Mouse (Mus musculus) hindbrain, postnatal 0 days (tissue): Measurements from ENCODE around the gene Maats1. TPM values are rescaled to one million over a fixed set of nuclear protein-coding genes. Genes with fewer than 3 reads are reported as not detected.

Experiments
- ATAC-seq: fragments of 200-750 bp; cut with Nextera tagmentation; 2 replicates; pipeline ENCODE4 v1.8.0; 2017; ENCODE audit warnings: mild to moderate bottlenecking, moderate TSS enrichment, moderate library complexity
- DNase-seq: peaks from one replicate; pipeline ENCODE4 v3.0.0-alpha.2; 2015; ENCODE audit warnings: low spot score
- H3K27ac ChIP-seq: fragments of 300-500 bp; sonication (generic); 2 replicates; pipeline ENCODE4 v1.5.1; 2014; ENCODE audit warnings: mild to moderate bottlenecking
- H3K27me3 ChIP-seq: fragments of 300-500 bp; sonication (generic); 2 replicates; pipeline ENCODE4 v1.6.1; 2014; ENCODE audit warnings: low read length, mixed read lengths; ENCODE audit not compliant: insufficient read depth
- H3K36me3 ChIP-seq: fragments of 300-500 bp; sonication (generic); 2 replicates; pipeline ENCODE4 v1.6.1; 2014; ENCODE audit warnings: low read length, mixed read lengths; ENCODE audit not compliant: insufficient read depth
- H3K4me1 ChIP-seq: fragments of 300-500 bp; sonication (generic); 2 replicates; pipeline ENCODE4 v1.6.1; 2014; ENCODE audit warnings: antibody characterized with exemption, low read length, mixed read lengths; ENCODE audit not compliant: insufficient read depth
- H3K4me2 ChIP-seq: fragments of 300-500 bp; sonication (generic); 2 replicates; pipeline ENCODE4 v1.6.1; 2014; ENCODE audit warnings: low read depth, mild to moderate bottlenecking, low read length, moderate library complexity, mixed read lengths
- H3K4me3 ChIP-seq: fragments of 300-500 bp; sonication (generic); 2 replicates; pipeline ENCODE4 v1.5.1; 2014; ENCODE audit warnings: low read length
- H3K9ac ChIP-seq: fragments of 300-500 bp; sonication (generic); replicated peaks from 2 replicates; pipeline ENCODE4 v1.6.1; 2014; ENCODE audit warnings: mild to moderate bottlenecking, low read length, moderate library complexity, mixed read lengths
- H3K9me3 ChIP-seq: fragments of 300-500 bp; sonication (generic); 2 replicates; pipeline ENCODE4 v1.6.1; 2016; ENCODE audit warnings: low read length, mixed read lengths
- CTCF ChIP-seq: IDR thresholded peaks from 2 replicates; pipeline ENCODE4 v1.5.1; 2016; ENCODE audit warnings: antibody characterized with exemption, control low read depth, low read depth
- WGBS: fragments of 180-500 bp; shearing (Covaris S2); extraction: QIAGEN DNeasy Blood & Tissue Kit; methylation state at CpG from one replicate; pipeline ENCODE4 v1.1.7; 2014; 5-methylcytosine and 5-hydroxymethylcytosine counted together
- polyA plus RNA-seq: library from polyadenylated mRNA; unstranded; fragments of >200 nt; fragmentation: Nextera tagmentation; extraction: Ambion mirVana; gene quantifications from 2 replicates; pipeline ENCODE4 v1.2.1, GENCODE M21; 2015
- total RNA-seq: library from RNA; depleted of rRNA; stranded (reverse); fragments of >200 nt; gene quantifications from 2 replicates; pipeline ENCODE4 v1.2.3, GENCODE M21; 2014

Maats1 gene
- total and polyA plus RNA-seq, 2 experiments from 2014 or later: 0.86 to 1.4 TPM

- DNase-seq: no peak
- TF ChIP-seq CTCF: no peak
- Histone ChIP-seq H3K4me3 (no peak overlapping the region), H3K4me2 (no peak overlapping the region), H3K4me1 (no peaks in the 10 kb centered on the region; the same call in 1 of the 2 replicates), H3K9me3 (no peaks in the 10 kb centered on the region), H3K27ac (no peak overlapping the region), H3K9ac (no peak overlapping the region), H3K27me3 (no peaks in the 10 kb centered on the region), H3K36me3 (no peaks in the 10 kb centered on the region)
- WGBS: 94% methylated on average over 2 of the region's 2 CpGs
- ATAC-seq: no peak
Measured at GRCm38 (mm10) chr16:38359241-38359640, 17.3 kb upstream of the Maats1 start.

DNA sequence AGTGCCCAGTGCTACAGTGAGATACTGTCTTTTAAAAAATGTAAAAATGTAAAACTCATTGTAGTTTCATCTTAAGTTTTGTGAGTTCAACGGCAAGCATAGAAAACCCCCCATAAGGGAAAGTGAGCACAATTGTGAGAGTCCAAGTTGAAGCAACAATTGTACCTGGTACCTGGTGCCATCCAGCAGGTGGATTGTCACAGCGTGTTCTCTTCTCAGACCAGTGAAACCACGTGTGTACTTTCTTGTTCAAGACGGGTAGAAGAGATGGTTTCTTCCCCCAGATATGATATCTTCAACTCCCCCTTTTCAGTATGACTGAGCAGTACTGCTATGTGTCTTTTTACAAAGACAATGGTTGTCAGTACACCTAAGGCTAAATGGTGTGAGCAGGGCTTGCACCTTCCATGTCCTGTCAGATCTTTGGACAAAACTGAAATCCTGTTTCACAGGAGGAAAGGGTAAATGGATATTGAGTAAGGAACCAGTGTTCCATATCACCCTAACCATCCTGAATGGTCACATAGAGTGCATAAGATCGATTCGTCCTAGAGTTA is 16.4 kb upstream of the Maats1 start:
- Histone ChIP-seq H3K27me3 (no peaks in the 10 kb centered on the region), H3K4me2 (no peak overlapping the region), H3K9me3 (no peaks in the 10 kb centered on the region), H3K4me3 (no peak overlapping the region), H3K4me1 (no peaks in the 10 kb centered on the region; the same call in 1 of the 2 replicates), H3K36me3 (no peaks in the 10 kb centered on the region), H3K27ac (no peak overlapping the region), H3K9ac (no peak overlapping the region)
- ATAC-seq (no peak), DNase-seq (no peak)
- 90% methylated on average over 6 of the region's 6 CpGs for WGBS
- TF ChIP-seq CTCF: no peak

DNA sequence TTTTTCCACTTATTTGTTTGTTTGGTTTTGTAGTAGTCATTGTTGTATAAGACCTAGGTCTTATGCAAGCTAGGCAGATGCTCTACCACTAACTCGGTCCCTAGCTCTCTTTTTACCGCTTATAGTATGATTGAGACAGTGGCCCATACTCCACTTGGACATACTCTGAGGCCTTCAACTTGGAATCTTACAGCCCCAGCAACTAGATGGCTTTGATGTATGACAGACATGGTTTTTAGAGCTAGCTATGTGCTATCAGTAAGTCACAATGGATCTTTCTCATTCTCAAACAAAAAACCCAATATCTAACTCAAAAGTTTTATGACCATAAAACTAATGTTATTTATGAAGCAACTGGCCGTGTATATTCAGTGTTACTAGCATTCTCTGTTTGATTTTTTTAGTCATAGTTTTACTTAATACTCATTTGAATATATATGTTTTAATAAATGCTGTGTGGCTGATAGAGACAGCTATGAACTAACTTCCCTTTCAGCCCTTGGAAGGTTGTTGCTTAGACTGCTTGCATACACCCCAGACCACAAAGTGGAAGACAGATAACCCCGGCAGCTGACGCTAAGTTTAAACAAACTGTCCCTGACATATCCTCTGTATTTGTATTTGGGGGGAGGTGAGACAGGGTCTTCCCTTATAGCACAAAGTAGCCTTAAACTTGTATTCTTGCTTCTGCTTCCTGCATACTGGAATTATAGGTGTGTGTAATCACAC is 12.4 kb upstream of the Maats1 start:
- Histone ChIP-seq H3K27ac (no peak overlapping the region), H3K4me3 (no peak overlapping the region), H3K9me3 (no peaks in the 10 kb centered on the region), H3K27me3 (no peaks in the 10 kb centered on the region), H3K36me3 (peaks cover 10% of the 10 kb centered on the region; the same call in 1 of the 2 replicates), H3K9ac (no peak overlapping the region), H3K4me2 (no peak overlapping the region), H3K4me1 (no peaks in the 10 kb centered on the region)
- TF ChIP-seq CTCF: no peak
- no peak for ATAC-seq
- WGBS: 93% methylated on average over 5 of the region's 5 CpGs
- DNase-seq: no peak

- Histone ChIP-seq H3K9ac (no peak overlapping the region), H3K27me3 (no peaks in the 10 kb centered on the region), H3K4me2 (no peak overlapping the region), H3K4me3 (no peak overlapping the region), H3K36me3 (peaks cover 10% of the 10 kb centered on the region; the same call in 1 of the 2 replicates), H3K9me3 (no peaks in the 10 kb centered on the region), H3K27ac (no peak overlapping the region), H3K4me1 (no peaks in the 10 kb centered on the region)
- 93% methylated on average over 2 of the region's 2 CpGs for WGBS
- ATAC-seq (no peak), DNase-seq (no peak)
- no peak for TF ChIP-seq CTCF
Measured at GRCm38 (mm10) chr16:38353642-38354041, 11.7 kb upstream of the Maats1 start.

DNA sequence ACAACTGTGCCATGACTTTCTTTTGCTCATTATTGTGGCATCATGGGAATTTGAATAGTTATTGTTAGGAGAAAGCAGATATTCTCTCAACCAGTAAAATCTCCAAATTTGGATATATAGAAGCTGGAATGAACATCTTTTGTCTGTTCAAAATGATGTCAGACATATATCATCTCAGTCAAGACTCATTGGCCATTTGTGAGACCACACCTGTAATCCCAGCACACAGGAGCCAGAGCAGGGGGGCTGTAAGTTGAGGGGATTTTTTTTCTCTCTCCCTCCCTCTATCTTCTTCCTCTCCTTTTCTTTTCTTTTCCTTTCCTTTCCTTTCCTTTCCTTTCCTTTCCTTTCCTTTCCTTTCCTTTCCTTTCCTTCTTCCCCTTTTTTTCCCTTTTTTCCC is 10.9 kb upstream of the Maats1 start:
- no peak overlapping the region for H3K4me3 ChIP-seq

GRCm38 (mm10) chr16:38352031-38352430 is 10.1 kb upstream of the Maats1 start:
- Histone ChIP-seq H3K4me1 (no peaks in the 10 kb centered on the region), H3K27me3 (no peaks in the 10 kb centered on the region), H3K4me2 (no peak overlapping the region), H3K4me3 (no peak overlapping the region), H3K27ac (no peak overlapping the region), H3K9me3 (no peaks in the 10 kb centered on the region), H3K9ac (no peak overlapping the region), H3K36me3 (peaks cover 10% of the 10 kb centered on the region; the same call in 1 of the 2 replicates)
- TF ChIP-seq CTCF: no peak
- ATAC-seq (no peak), DNase-seq (no peak)
- 70% methylated on average over 7 of the region's 7 CpGs for WGBS

More for the DNA sequence above, 10.9 kb upstream of the Maats1 start:
- no peak for DNase-seq
- Histone ChIP-seq H3K36me3 (peaks cover 10% of the 10 kb centered on the region; the same call in 1 of the 2 replicates), H3K27me3 (no peaks in the 10 kb centered on the region), H3K9ac (no peak overlapping the region), H3K9me3 (no peaks in the 10 kb centered on the region), H3K4me2 (no peak overlapping the region), H3K27ac (no peak overlapping the region), H3K4me1 (no peaks in the 10 kb centered on the region)
- no peak for ATAC-seq
- no peak for TF ChIP-seq CTCF

DNA sequence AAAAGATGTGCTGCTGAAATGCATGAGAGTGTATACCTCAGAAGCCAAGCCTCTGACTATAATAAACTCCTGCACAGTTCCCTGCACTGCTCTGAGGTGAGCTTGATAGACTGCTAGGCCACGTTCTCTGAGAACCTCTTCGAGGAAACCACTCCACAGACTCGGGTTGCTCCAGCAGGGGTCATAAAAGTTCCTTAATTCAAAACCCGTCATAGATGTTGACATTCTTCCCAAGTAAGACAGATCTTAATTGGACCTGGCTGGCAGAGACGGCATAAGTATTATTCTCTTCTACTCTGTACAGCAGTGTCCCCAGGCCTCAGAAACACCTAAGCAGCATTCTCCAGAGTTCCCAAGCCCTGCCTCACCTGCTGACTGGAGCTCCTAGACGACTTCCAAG is 9.0 kb upstream of the Maats1 start:
- H3K4me2 ChIP-seq: no peak overlapping the region
- H3K4me1 ChIP-seq: no peaks in the 10 kb centered on the region
- 84% methylated on average over 6 of the region's 6 CpGs for WGBS
- ATAC-seq: no peak
- no peaks in the 10 kb centered on the region for H3K27me3 ChIP-seq
- H3K9me3 ChIP-seq: no peaks in the 10 kb centered on the region
- TF ChIP-seq CTCF: no peak
- no peak overlapping the region for H3K4me3 ChIP-seq
- DNase-seq: no peak
- H3K9ac ChIP-seq: no peak overlapping the region
- no peak overlapping the region for H3K27ac ChIP-seq
- peaks cover 10% of the 10 kb centered on the region; the same call in 1 of the 2 replicates for H3K36me3 ChIP-seq
